Mouse (Mus musculus) monocyte, adult 5-6 weeks (primary cell): ENCODE results near the gene Prrt1. TPM values are rescaled to one million over a fixed set of nuclear protein-coding genes. Genes with fewer than 3 reads are reported as not detected.

Experiments used
- ATAC-seq: fragments of 153-309, 156-312 bp; replicated peaks from 2 replicates; pipeline ENCODE4 v1.8.0; 2017; ENCODE audit warnings: mild to moderate bottlenecking; ENCODE audit not compliant: low TSS enrichment, insufficient number of reproducible peaks, severe bottlenecking, poor library complexity, low FRiP score
- total RNA-seq: library from RNA; stranded (forward); fragments of 200-1000, 200-491, 200-594 nt; gene quantifications from 3 replicates; pipeline ENCODE4 v1.2.3, GENCODE M21; 2017

The Prrt1 gene
- total RNA-seq, 1 experiment from 2014 or later = 0.29 TPM

DNA sequence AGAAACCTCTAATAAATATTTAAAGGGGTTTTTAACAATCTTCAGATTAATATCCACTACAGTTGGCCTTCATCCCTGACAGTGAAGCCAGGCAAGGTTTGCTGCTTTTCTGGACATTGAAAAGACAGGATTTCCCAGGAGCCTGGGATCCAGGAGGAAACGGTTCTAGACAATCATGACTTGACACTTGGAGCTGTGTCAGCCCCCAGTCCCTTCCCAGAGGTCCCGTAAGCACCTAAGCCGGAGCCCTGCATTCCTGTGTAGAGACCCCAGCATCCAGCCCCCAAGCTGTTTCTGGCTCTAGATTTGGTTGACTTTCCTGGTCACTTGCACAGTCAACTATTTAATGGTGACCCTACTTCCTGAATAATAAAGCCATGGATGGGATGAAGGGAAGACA, 29.3 kb downstream of the Prrt1 start:
- no peak for ATAC-seq

DNA sequence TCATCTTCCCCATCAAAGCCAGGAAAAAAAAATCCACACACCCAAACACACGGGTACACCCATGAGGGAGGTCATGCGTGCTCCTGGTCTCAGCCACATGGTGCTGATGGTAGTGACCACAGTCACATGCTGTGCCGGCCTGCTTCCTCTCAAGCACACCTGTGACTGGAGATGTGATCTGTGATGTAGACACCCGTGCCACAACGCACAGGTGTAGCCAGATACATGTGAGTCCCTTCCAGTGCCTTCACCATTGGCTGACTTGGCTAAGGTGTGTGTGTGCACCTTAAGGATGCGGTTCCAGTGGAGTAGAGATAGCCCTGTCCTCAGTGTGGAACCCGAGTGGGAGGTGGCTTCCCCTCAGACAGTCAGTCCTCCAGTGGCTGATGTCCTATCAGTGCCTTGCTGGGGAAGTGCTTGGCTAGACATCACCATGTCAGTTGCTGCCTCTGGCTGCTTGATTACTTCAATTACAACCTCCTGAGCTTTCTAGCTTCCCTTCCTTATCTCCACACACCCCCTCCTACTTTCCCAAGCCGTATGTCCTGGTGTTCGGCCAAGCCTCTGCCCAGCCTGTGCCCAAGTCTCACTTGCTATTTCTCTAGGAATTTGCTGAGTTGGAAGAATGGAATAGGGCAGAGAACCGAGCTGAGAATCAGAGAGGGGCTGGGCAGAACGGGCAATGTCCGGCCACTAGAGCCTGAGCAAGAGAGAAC, 30.0 kb downstream of the Prrt1 start:
- ATAC-seq = no peak

DNA sequence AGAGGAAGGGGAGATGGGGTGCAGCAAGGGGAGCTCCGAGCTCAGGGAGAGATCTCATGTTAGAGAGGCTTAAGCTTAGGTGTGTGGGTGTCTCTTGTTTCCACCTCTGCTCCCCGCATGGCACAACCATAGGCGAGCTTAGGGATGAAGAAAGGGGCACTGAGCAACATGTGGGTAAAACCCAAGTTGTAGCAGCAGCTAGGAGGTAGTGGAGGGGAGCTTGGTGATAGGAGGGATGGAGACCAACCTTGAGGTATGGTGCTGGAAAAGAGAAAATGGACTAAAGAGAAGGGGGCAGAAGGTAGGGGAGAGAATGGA, 30.5 kb downstream of the Prrt1 start:
- no peak for ATAC-seq

DNA sequence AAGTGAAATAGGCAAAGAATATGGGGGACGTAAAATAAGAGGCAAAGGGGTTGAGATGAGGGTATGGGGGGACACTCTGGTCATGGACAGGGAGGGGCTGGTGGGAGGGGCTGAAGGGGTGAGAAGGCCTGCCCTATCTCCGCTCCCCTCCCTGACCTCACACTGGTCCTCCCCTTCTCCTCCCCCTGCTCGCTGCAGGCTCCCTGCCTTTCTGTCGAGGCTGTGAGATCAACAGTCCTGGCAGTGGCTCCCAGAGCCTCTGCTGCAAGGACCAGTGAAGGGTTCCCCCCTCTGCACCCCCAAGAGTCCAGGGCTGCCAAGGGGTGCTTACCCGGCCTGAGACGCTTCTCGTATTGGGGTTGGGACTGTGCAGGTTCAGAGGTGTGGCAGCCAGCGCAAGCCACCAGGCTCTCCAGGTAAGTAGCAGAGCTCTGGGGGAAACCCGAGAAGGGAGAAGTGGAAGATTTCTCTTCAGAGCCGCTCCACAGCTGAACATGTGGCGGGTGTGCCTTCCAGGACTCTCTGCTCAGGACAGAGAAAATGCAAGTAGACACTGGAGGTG, 31.0 kb downstream of the Prrt1 start:
- ATAC-seq = no peak

DNA sequence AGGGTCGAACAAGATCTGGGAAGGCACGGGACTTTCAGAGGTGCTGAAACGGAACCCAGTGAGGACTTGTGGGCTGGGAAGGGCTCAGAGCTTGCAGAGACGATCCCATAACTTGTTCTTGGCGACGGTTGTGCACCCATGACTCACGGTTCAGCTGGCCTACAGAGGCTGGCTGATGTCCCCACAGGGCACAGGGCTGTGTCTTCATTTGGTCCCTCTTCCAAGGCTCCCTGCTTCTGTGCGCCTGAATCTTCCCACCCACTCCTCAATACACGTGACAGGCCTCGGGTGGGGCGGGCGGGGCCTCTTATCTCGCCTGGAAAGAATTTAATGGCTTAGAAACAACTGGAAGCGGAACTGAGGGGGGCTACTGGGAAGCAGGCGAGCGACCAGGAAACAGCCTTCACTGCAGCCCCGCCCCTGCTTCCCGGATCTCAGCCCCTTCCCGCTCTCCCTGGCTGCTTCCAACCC, 31.8 kb downstream of the Prrt1 start:
- ATAC-seq = no peak

DNA sequence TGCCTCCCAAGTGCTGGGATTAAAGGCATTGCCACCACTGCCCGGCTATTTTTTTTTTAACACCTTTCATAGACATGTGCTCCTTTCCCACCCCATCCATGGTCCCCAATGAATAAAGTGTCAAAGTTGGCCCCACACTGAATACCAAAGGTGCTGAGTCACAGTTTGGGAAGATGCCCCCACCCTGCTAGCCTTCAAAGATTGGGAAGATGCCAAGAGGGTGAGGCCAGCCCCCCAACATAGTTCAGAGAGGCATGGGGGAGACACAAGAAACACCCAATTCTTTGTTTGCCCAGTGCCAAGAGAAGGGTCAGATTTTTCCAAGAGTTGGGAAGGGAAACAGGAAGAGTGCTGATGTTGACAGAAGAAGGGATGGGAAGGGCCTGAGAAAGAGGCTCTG, 33.1 kb downstream of the Prrt1 start:
- ATAC-seq = no peak

DNA sequence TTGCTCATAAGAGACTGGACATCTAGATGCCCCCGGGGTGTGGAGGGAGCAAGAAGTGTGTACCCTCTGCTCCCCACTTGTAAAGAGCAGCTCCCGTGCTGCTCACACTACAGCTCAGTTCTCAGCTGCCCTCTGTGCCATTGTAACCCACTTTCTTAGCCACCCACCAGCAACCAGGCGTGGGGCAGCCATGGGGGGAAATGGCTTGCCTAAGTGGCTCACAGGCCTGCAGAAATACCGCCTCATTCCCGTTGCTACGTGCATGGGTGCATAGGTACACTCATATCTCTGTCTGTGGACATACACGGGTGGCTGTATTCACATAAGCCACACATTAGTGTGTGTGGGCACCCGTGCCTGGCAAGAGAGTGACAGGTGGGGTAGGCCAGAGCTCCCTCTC, 33.6 kb downstream of the Prrt1 start:
- ATAC-seq = no peak

DNA sequence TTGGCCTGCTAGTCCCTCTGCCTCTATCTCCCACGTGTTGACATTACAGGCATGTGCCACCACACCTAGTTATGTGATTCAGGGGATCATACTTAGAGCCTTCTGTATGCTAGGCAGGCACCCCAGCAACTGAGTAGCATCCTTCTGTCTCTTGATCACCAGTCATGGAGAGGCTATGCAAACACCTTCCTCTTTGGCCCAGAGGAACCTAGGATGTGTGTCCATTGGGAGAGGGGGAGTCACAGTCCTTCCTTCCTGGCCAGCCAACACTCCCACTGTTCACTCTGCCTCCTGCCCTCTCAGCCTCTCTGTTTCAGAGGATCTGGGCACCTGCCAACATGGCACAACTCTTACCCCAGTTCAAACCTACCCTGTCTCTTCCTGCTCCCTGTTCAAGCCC, 34.2 kb downstream of the Prrt1 start:
- no peak for ATAC-seq

DNA sequence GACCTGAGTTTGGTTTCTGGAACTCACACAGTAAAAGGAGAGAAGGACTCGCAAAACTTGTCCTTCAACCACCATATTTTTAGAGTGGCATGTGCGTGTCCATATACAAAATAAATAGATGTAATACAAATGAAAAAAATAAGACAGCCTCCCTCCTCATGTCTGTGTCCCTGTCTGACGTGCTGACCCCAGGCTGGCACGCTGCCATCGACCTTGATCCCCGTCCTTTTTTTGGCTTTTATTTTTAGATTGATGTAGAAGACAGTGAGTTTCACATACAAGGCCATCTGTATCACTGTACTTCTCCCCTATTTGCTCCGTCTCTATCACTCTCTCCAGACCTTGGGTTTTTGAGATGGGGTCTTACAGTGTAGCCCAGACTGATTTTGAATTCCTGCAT, 35.1 kb downstream of the Prrt1 start:
- ATAC-seq = no peak

DNA sequence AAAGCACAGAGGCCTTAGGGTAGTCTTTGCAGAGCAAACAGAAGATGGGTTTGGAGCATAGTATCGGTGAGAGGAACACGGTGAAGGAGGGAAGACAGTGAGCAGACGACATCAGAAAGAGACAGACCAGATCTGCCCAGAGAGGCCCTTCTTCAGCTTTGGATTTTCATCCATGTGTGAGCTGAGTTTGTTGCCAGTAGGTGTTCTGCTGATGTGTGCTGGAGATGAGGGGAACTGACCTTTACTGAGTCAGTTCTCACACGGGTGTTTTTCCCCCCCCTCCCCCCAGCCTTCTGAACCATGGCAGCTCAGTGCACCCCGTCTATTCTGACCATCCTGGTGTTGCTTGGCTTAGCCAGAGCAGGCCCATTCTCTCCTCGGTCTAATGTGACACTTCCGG, 40.9 kb downstream of the Prrt1 start, which contains the start of gene Tnxb:
Tnxb (plus strand) TSS at position 301 of the 400 bp plus-strand sequence.
- no peak for ATAC-seq

DNA sequence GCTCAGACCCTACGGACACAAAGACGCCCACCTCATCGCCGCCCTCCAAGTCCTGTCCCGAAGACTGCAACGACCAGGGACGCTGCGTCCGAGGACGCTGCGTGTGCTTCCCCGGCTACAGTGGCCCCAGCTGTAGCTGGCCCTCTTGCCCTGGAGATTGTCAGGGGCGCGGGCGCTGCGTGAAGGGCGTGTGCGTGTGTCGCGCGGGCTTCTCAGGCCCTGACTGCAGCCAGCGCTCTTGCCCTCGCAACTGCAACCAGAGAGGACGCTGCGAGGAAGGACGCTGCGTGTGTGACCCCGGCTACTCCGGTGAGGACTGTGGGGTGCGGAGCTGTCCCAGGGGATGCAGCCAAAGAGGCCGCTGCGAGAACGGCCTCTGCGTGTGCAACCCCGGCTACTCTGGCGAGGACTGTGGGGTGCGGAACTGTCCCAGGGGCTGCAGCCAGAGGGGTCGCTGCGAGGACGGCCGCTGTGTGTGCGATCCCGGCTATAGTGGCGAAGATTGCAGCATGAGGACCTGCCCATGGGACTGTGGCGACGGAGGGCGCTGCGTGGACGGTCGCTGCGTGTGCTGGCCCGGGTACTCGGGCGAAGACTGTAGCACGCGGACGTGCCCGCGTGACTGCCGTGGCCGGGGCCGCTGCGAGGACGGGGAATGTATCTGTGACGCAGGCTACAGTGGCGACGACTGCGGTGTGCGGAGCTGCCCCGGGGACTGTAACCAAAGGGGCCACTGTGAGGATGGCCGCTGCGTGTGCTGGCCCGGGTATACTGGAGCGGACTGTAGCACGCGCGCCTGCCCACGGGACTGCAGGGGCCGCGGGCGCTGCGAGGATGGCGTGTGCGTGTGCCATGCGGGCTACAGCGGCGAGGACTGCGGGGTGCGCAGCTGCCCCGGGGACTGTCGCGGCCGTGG, 42.1 kb downstream of the Prrt1 start:
- ATAC-seq = no peak

DNA sequence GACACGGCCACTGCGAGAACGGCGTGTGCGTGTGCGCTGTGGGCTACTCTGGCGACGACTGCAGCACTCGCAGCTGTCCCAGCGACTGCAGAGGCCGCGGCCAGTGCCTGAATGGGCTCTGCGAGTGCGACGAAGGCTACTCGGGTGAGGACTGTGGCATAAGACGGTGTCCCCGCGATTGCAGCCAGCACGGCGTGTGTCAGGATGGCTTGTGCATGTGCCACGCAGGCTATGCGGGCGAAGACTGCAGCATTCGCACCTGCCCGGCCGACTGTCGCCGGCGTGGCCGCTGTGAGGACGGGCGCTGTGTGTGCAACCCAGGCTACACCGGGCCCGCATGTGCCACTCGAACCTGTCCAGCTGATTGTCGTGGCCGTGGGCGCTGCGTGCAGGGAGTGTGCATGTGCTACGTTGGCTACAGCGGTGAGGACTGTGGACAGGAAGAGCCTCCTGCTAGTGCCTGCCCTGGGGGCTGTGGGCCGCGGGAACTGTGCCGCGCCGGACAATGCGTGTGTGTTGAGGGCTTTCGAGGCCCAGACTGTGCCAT, 43.0 kb downstream of the Prrt1 start:
- 0 out of 2 replicates have a peak, but pooled peaks have one; percentile 40 for ATAC-seq

DNA sequence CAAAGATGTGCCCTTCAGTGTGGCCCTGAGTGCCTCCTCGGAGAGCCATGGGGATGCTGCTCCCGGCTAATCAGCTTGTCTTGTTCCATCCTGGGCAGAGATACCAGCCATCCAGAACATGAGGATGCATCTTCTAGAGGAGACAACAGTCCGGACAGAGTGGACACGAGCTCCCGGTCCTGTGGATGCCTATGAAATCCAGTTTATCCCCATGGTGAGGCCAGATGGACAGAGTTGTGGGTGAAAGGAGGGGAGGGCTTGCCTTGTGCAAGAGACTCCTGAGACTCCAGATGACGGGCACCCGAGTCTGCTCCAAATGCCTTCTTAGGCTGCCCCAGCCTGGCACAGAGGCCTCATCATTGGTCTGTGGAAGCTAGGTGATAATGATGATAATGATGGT, 43.8 kb downstream of the Prrt1 start:
- no peak for ATAC-seq

DNA sequence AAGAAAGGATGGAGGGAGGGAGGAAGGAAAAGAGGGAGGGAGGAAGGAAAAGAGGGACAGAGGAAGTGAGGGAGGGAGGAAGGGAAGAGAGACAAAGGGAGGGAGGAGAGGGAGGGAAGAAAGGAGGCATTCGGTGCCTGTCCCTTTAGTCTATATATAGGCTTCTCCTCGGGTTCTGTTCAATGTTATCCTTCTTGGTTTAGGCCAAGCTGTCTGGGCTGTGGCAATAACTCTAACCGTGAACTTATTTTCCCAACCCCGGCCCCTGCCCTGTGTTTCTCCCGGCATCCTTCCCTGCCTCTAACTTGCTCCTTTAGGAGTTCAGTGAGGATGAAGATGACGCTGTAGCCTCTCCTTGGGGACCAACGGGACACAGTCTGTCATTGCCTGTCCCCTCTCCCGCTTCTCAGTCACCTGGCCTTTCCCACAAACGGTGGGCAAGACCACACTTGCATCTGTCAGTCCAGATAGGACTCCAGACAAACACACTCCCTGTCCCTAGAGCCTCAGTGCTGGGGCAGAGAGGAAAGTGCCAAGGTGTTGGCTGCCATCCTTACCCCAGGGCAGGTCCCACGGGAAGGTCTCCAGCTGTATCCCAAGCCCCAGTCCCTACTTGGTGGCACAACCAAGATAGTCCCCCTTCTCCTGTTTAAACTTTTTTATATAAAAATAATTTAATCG, 45.3 kb downstream of the Prrt1 start:
- no peak for ATAC-seq

DNA sequence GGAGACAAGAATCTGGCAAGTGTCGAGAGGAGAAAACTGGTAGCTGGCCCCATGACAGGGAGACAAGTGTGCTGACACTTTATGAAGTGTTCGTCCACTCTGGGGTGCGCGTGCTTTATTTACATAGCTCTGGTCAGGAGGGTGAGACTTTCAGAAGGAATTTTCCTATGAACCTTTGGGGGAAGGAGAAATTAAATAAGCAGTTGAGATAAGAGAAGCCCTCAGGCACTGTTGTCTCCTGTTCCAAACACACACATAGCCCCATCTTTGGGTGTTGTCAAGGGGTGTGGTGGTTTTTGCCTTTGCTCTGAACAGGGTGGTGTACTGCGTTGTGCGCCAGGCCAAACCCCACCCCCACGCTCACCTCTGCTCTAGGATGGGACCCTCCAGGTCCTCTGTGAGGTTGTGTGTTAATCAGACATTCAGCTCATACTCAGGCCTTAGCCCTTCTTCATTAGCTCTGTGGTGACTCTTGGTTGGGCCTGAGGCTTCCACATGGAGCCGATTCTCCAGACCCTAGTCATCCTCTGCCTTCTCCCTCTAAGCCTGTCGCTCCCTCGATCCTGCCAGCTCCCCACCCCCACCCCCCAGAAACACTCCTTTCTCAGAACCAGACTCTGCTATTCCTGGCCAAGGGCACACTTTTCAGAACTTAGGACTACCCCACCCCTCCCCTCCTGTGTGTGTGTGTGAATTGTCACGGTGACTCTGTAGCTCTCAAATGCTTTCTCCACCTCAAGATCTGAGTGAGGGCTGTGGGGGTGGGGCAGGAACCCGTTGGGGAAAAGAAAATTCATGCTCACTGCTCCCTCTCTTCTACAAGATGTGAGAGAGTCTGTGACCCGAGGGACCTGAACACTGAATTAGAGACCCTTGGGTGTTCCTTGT, 46.1 kb downstream of the Prrt1 start:
- ATAC-seq = no peak

DNA sequence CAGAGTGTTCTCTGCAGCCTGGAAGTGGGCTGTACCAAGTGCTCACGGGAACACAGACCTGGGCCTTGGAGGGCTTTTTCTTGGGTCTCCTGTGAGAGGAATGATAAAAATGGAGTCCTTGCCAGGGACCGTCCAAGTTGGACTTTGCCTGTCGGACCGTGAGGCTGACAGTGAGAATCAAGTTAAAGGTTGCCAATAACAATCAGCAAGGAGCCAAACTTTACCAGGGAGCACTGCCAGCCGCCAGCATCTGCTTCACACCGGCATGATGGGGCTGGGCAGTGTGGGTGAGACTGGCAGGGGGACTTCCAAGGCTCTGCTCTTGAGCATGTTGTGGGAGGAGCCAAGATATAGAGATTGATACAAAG, 46.7 kb downstream of the Prrt1 start:
- ATAC-seq = no peak

DNA sequence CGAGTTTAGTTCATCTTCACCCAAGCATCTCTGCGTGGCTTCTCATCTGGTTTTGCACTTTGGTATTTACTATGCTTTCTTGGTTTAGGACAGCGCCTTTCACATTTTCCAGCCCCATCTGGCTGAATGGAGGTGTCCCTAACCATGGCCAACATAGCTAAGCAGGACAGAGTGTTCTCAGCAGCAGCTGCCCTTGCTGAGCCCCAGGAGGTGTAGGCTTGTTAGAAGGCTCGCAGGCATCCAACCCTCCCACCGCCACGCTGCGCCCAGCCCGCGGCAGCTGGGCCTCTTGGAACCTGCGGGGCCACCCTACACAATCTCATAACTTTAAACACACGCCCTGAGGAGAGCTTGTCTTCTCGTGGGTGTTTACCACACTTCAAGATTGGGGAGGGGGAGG, 47.3 kb downstream of the Prrt1 start:
- no peak for ATAC-seq

DNA sequence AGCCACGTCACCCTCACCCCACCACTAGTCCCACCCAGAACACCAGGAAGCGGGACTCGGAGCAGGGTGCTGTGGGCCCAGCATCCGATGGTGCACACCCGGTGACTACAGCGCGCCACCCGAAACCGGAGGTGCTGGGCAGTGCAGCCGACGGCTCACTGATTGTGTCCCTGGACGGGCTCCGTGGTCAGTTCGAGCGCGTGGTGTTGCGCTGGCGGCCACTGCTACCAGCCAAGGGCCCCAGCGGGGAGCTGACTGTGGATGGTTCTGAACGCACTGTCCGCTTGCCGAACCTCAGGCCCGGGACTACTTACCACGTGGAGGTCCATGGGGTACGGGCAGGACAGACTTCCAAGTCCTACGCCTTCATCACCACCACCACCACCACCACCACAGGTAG, 50.9 kb downstream of the Prrt1 start:
- no peak for ATAC-seq
